Mouse (Mus musculus) gastrocnemius, postnatal 25 days (tissue): ENCODE data around the gene Tmprss6. TPM values are rescaled to one million over a fixed set of nuclear protein-coding genes. Genes with fewer than 3 reads are reported as not detected.

Experiments
- DNase-seq: peaks from one replicate; pipeline ENCODE4 v3.0.0; 2022
- long read RNA-seq, 2 experiments: library from polyadenylated mRNA; stranded (forward); transcript quantifications; one replicate each; pipeline ENCODE4 v2.0.0; 2021
- total RNA-seq, 2 experiments: library from RNA; stranded (reverse); gene quantifications; 1 replicate in 1 of 2; 2 replicates in 1 of 2; pipeline ENCODE4 v1.2.3; 2021

The Tmprss6 gene
- not detected for total RNA-seq
- long read RNA-seq, experiment 1: 0 reads
- long read RNA-seq, experiment 2: 0 reads

GRCm38 (mm10) chr15:78468379-78468937, at the start of gene Tmprss6:
Gene Tmprss6, minus strand, starts transcription at chr15:78468634.
- DNase-seq: no peak

GRCm38 (mm10) chr15:78518221-78518620, 49.8 kb upstream of the Tmprss6 start:
- no peak for DNase-seq

DNA sequence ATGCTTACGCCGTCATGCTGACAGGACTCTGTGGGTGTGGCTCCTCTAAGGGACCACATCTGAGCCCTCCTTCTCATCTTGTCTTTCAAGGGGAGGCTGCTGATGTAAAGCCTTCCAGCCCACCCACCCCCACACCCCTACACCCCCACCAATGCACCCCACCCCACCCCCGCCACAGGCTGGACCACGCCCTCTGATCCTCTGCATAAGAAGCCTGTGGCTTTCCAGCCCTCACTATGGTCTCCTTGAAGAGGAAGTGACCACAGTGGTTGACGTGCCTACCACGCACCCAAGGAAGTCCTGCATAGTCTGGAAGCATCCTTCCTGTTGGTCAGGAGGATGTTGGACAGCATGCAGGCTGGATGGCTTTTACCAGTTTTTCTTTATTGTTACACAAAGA, 47.3 kb upstream of the Tmprss6 start:
- no peak for DNase-seq

GRCm38 (mm10) chr15:78514393-78515146, 46.1 kb upstream of the Tmprss6 start:
- DNase-seq: peak; percentile 43

GRCm38 (mm10) chr15:78513019-78513418, 44.6 kb upstream of the Tmprss6 start:
- no peak for DNase-seq

- DNase-seq: no peak
Observed at GRCm38 (mm10) chr15:78511951-78512350, 43.5 kb upstream of the Tmprss6 start.

DNA sequence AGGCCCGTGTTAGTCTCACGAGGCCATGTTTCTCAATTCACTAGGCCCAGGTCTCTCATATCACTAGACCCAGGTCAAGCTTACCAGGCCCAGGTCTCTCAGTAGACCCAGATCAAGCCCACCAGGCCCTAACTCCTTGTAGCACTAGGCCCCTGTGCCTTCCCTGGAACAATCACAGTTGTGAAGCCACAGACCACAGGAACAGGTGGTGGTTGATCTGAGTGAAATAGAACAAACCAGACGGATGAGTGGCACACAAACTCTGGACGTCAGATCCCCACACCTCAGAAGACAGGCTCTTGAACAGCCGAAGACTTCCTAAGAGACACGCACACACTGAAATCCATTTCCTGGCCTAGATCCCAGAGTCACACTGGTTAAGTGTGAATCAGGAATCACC, 42.3 kb upstream of the Tmprss6 start:
- DNase-seq: no peak

DNA sequence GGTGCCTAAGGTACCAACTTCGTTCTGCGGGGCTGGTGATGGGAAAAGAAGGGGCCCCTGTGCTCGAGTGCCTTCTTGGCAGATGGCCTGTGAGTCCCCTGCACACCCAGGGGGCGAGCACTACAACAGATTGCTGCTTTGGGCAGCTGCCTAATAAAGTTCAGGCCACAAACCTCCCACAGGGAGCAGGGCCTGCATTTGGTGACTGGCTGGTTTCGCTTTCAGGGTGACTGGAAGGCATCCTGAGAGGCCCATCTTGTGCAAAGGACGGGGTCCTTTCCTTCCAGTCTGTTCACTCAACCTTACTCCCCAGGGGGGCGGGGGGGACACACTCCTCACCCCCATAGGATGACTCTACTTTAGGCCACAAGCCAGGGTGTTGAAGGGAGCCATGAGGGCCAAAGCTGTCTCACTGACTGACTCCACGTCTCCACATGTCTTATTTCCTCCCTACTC, 41.7 kb upstream of the Tmprss6 start:
- DNase-seq: no peak

- no peak for DNase-seq
Observed at GRCm38 (mm10) chr15:78509297-78509899, 41.0 kb upstream of the Tmprss6 start.

DNA sequence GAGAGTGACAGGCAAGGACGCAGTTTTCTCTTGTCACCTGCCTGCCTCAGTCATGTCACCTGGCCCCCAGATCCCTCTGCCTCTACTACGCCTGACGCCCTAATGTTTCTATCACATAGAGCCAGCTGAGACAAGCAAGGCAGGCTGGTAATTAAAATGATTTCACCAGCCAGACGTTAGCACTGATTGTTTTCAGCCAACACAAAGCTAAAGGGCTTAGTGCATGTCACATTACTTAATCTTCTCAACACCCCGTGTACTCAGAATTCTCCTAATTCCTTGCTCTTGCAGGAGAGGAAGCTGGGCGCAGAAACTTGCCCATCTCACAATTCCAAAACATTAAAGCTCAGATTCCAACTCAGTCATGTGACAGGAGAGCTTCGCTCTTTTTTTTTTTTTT, 40.0 kb upstream of the Tmprss6 start:
- no peak for DNase-seq

GRCm38 (mm10) chr15:78505541-78505940, 37.1 kb upstream of the Tmprss6 start:
- no peak for DNase-seq

DNA sequence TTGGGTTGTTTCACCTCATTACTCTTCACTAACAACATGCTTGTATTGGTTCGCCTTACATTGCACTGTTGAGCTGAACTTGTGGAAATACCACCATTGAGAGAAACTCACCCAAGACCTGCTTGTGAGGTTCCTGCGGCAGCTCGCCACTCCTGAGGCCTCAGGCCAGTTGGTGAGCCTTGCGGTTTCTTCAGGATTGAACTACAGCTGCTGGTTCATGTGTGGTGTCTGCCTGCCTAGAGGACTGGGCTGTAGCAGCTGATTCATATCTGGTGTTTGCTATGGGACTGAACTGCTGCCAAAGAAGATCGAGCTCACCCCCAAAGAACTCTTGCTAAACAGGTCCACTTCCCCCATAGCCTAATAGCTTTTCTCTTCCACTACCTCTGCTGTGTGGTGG, 36.4 kb upstream of the Tmprss6 start:
- no peak for DNase-seq

DNA sequence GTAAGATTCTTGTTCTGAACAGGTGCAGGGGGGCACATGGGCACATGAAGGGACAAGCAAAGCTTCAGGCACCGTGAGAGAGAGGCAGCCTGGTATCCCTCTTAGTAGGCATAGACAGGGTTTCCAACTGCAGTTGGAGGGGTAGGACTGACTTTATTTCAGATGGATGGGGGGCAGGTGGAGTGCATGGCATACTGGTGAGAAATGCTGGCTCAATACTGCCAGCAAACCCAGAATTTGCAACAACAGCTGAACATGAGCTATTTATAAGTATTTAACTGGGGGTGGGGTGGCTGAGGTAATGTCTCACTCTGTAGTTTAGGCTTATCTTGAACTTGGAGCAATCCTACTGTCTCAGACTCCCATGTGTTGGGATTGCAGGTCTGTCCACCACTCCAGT, 35.6 kb upstream of the Tmprss6 start:
- no peak for DNase-seq

GRCm38 (mm10) chr15:78502437-78503132, 34.2 kb upstream of the Tmprss6 start:
- DNase-seq: no peak

GRCm38 (mm10) chr15:78494968-78495406, 26.6 kb upstream of the Tmprss6 start, which contains the start of gene Il2rb:
Gene Il2rb, minus strand, starts transcription at chr15:78495271.
- DNase-seq: no peak

DNA sequence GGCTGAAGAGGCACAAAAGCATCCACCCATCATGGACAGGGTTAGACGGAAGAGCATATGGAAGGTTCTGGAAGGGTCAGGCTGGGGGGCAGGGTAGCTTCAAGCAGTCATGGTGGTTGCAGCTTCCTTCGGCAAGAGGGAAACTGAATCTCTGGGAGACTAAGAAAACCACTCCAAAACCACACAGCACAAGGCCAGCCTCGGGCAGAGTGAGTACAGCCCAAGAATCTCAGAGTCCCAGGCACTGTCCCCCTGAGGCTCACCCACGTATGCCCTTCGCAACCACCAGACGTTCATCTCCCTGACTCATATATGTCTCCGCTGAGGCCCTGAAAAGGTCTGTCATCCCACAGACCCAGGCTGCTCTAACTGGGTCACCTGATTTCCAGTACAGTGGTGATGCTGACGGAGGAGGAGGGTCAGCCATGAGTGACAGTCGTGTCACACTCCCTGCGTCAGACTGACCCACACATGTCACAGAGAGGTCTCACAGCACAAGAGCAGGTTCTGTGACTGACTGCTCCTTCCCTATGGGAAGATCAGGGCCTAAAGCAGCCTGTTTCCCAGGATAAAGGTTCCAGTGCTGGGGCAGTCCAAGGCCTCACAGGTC, 25.1 kb upstream of the Tmprss6 start:
- no peak for DNase-seq

- no peak for DNase-seq
Observed at GRCm38 (mm10) chr15:78491301-78491700, 22.9 kb upstream of the Tmprss6 start.

DNA sequence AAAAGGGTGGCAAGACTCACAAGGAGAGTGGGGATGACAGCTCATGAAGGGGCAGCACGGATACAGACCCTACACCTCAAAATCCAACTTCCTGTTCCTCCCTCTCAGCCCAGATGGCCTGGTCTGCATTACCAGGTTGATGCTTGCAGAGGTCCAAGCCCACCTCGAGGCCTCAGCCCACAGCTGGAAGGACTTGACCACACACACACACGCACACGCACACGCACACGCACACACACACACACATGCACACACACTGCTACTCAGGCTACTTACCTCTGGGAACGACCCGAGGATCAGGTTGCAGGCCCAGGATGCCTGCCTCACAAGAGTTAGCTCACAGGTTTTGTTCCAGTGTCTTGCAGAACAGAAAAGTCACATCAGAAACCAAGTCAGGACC, 21.5 kb upstream of the Tmprss6 start:
- no peak for DNase-seq

DNA sequence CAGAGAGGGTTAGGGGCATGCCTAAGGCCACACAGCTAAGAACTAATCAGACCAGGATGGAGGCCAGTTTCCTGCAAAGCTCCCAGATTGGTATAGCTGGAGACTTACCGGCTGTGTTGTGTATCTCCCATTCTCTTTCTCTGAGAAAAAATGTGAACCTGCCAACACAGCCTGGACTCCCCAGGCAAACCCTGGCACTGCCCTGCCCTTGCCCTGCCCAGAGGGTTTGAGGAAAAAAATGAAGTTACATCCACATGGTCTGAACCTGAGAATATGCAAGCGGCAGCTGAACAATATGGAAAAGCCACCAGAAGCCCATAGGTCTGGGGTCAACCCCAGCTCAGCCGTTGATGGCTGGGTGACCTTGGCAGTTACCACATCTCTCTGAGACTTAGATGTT, 20.8 kb upstream of the Tmprss6 start:
- DNase-seq: no peak

GRCm38 (mm10) chr15:78487066-78487465, 18.6 kb upstream of the Tmprss6 start:
- DNase-seq: no peak

DNA sequence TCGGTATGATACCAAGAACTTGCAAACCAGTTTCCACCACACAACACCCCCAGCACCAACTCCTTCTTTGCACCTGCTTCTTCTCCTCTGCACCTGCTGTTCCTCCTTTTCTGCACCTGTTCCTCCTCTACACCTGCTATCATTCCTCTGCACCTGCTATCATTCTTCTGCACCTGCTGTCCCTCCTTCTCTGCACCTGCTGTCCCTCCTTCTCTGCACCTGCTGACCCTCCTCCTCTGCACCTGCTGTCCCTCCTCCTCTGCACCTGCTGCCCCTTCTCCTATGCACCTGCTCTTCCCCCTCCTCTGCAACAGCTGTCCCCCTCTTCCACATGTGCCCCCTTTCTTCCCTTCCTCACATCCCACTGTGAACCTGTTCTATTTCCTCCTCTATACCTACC, 18.1 kb upstream of the Tmprss6 start:
- no peak for DNase-seq

DNA sequence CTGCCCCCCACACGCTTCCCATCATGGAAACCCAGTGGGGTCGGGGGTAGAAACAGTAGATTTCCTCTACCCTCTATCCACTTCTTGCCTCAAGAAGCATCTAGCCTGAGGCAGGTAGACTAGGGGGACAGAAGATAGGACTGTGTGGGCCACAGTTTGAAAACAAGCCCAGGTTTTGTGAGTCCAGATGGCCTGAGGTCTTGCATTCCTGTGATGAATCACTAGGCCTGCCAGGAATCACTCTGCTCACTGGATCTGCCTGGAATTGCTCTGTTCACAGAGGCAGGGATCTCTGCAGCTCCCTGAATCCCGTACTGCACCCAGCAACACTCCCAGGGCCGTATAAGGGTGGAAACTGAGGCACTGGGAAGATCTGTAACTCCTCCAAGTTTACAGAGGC, 14.9 kb upstream of the Tmprss6 start:
- no peak for DNase-seq
